Mouse (Mus musculus) liver, embryonic 14.5 days (tissue): ENCODE data around the gene Psapl1. TPM values are rescaled to one million over a fixed set of nuclear protein-coding genes. Genes with fewer than 3 reads are reported as not detected.

ENCODE experiments used
- ATAC-seq: fragments of 200-750 bp; cut with Nextera tagmentation; 2 replicates; pipeline ENCODE4 v1.8.0; 2017; ENCODE audit warnings: moderate number of reproducible peaks, mild to moderate bottlenecking, moderate library complexity; ENCODE audit not compliant: insufficient read depth
- DNase-seq, 3 experiments: peaks; one replicate each; pipeline ENCODE4 v3.0.0-alpha.2; 2012 to 2013; ENCODE audit warnings: low read depth in 3 of 3, low spot score in 3 of 3
- H3K27ac ChIP-seq: fragments of 300-500 bp; sonication (generic); 2 replicates; pipeline ENCODE4 v1.5.1; 2014; ENCODE audit warnings: moderate library complexity, mild to moderate bottlenecking, control low read depth, inconsistent platforms
- H3K27me3 ChIP-seq: fragments of 300-500 bp; sonication (generic); 2 replicates; pipeline ENCODE4 v1.6.1; 2014; ENCODE audit warnings: mild to moderate bottlenecking, low read length, moderate library complexity; ENCODE audit not compliant: control insufficient read depth, insufficient read depth
- H3K36me3 ChIP-seq: fragments of 300-500 bp; sonication (generic); replicated peaks from 2 replicates; pipeline ENCODE4 v1.6.1; 2014; ENCODE audit warnings: low read depth; ENCODE audit not compliant: control insufficient read depth, insufficient read depth
- H3K4me1 ChIP-seq, 2 experiments: fragments of 200-500 bp in 1 of 2; fragments of 300-500 bp in 1 of 2; sonication (generic) in 1 of 2; replicated peaks; 2 replicates each; pipeline ENCODE4 v1.6.1; 2012 to 2014; ENCODE audit warnings: antibody characterized with exemption in 1 of 2, inconsistent platforms in 1 of 2, low read length in 1 of 2; ENCODE audit not compliant: control insufficient read depth in 2 of 2, insufficient read depth in 2 of 2
- H3K4me2 ChIP-seq: fragments of 300-500 bp; sonication (generic); 2 replicates; pipeline ENCODE4 v1.6.1; 2014; ENCODE audit warnings: low read depth, mild to moderate bottlenecking, control low read depth, moderate library complexity
- H3K4me3 ChIP-seq, 2 experiments: fragments of 200-500 bp in 1 of 2; fragments of 300-500 bp in 1 of 2; sonication (generic) in 1 of 2; 2 replicates each; pipeline ENCODE4 v1.5.1; 2012 to 2014; ENCODE audit warnings: low read depth in 2 of 2, low read length in 2 of 2, mild to moderate bottlenecking in 2 of 2, control low read depth in 1 of 2, inconsistent platforms in 1 of 2, moderate library complexity in 1 of 2; ENCODE audit not compliant: insufficient read depth in 1 of 2
- H3K9ac ChIP-seq: fragments of 300-500 bp; sonication (generic); replicated peaks from 2 replicates; pipeline ENCODE4 v1.6.1; 2014; ENCODE audit warnings: mild to moderate bottlenecking, control low read depth, moderate library complexity
- H3K9me3 ChIP-seq: fragments of 300-500 bp; sonication (generic); 2 replicates; pipeline ENCODE4 v1.6.1; 2016; ENCODE audit warnings: low read length, mixed read lengths; ENCODE audit not compliant: control insufficient read depth
- CTCF ChIP-seq: IDR thresholded peaks from 2 replicates; pipeline ENCODE4 v1.5.1; 2016; ENCODE audit warnings: antibody characterized with exemption, low read depth, control low read depth
- EP300 ChIP-seq: IDR thresholded peaks from 2 replicates; pipeline ENCODE4 v1.6.1; 2016; ENCODE audit warnings: antibody characterized with exemption, low read depth
- WGBS: fragments of 180-500 bp; shearing (Covaris S2); extraction: QIAGEN DNeasy Blood & Tissue Kit; methylation state at CpG from one replicate; pipeline ENCODE4 v1.1.7; 2014; ENCODE audit not compliant: insufficient replicate concordance; 5-methylcytosine and 5-hydroxymethylcytosine counted together
- polyA plus RNA-seq, 2 experiments: library from polyadenylated mRNA; depleted of rRNA in 1 of 2; stranded (reverse) in 1 of 2; unstranded in 1 of 2; fragments of >200 nt; fragmentation: Nextera tagmentation in 1 of 2; extraction: Ambion mirVana in 1 of 2; gene quantifications; 2 replicates each; pipeline versions ENCODE4 v1.2.1 to v1.2.3; 2012 to 2014

Gene Psapl1
- polyA plus RNA-seq, 2 experiments: not detected

- H3K27me3 ChIP-seq: no peaks in the 10 kb centered on the region
- no peak for DNase-seq
- no peak for ATAC-seq
- H3K9me3 ChIP-seq: no peaks in the 10 kb centered on the region
- TF ChIP-seq CTCF (no peak), EP300 (no peak)
- H3K36me3 ChIP-seq: no peaks in the 10 kb centered on the region
- no peak overlapping the region for H3K4me2 ChIP-seq
- no peak overlapping the region for H3K4me3 ChIP-seq
- H3K27ac ChIP-seq: no peak overlapping the region
- H3K9ac ChIP-seq: no peak overlapping the region
- no peaks in the 10 kb centered on the region for H3K4me1 ChIP-seq
- 59% methylated on average over 6 of the region's 6 CpGs for WGBS
These were observed 16.8 kb downstream of the Psapl1 start for GRCm38 (mm10) chr5:36220626-36221025.

GRCm38 (mm10) chr5:36223787-36224186 lies 20.0 kb downstream of the Psapl1 start:
- H3K27ac ChIP-seq: no peak overlapping the region
- H3K4me2 ChIP-seq: no peak overlapping the region
- no peaks in the 10 kb centered on the region for H3K36me3 ChIP-seq
- DNase-seq: no peak
- 49% methylated on average over 6 of the region's 6 CpGs for WGBS
- H3K4me3 ChIP-seq: no peak overlapping the region
- TF ChIP-seq EP300 (no peak), CTCF (peak; percentile 55)
- no peaks in the 10 kb centered on the region for H3K9me3 ChIP-seq
- ATAC-seq: no peak
- H3K27me3 ChIP-seq: no peaks in the 10 kb centered on the region
- H3K9ac ChIP-seq: no peak overlapping the region
- H3K4me1 ChIP-seq: no peaks in the 10 kb centered on the region

GRCm38 (mm10) chr5:36225855-36226254 lies 22.0 kb downstream of the Psapl1 start:
- H3K9me3 ChIP-seq: no peaks in the 10 kb centered on the region
- H3K27ac ChIP-seq: no peak overlapping the region
- H3K27me3 ChIP-seq: no peaks in the 10 kb centered on the region
- H3K4me1 ChIP-seq: no peaks in the 10 kb centered on the region
- no peaks in the 10 kb centered on the region for H3K36me3 ChIP-seq
- no peak overlapping the region for H3K9ac ChIP-seq
- ATAC-seq (no peak), DNase-seq (no peak)
- H3K4me2 ChIP-seq: no peak overlapping the region
- WGBS: 70% methylated on average over 7 of the region's 7 CpGs
- TF ChIP-seq CTCF (no peak), EP300 (no peak)
- no peak overlapping the region for H3K4me3 ChIP-seq

- no peak overlapping the region for H3K4me3 ChIP-seq
- H3K36me3 ChIP-seq: no peaks in the 10 kb centered on the region
- H3K4me1 ChIP-seq: no peaks in the 10 kb centered on the region
- H3K27ac ChIP-seq: no peak overlapping the region
- H3K27me3 ChIP-seq: no peaks in the 10 kb centered on the region
- DNase-seq: no peak
- no peak for TF ChIP-seq EP300
- TF ChIP-seq CTCF: no peak
- H3K9me3 ChIP-seq: no peaks in the 10 kb centered on the region
- H3K4me2 ChIP-seq: no peak overlapping the region
- ATAC-seq: no peak
- H3K9ac ChIP-seq: no peak overlapping the region
- 60% methylated on average over 11 of the region's 11 CpGs for WGBS
These were observed 22.5 kb downstream of the Psapl1 start for GRCm38 (mm10) chr5:36226296-36226695.

GRCm38 (mm10) chr5:36228405-36229370 lies 24.9 kb downstream of the Psapl1 start:
- Histone ChIP-seq H3K4me2 (no peak overlapping the region), H3K9ac (no peak overlapping the region), H3K4me1 (no peaks in the 10 kb centered on the region), H3K9me3 (no peaks in the 10 kb centered on the region), H3K27ac (no peak overlapping the region), H3K36me3 (no peaks in the 10 kb centered on the region), H3K27me3 (no peaks in the 10 kb centered on the region), H3K4me3 (no peak overlapping the region)
- TF ChIP-seq EP300 (no peak), CTCF (no peak)
- no peak for ATAC-seq
- WGBS: 62% methylated on average over 23 of the region's 23 CpGs
- no peak for DNase-seq
